Mouse (Mus musculus) E14TG2a.4 (cell line): ENCODE results near the gene Hist1h4i.
"Not testable (repeated sequence)": the region's sequence is repeated elsewhere in the genome, so short reads cannot be mapped to it uniquely, and the experiment has no call there.

ENCODE experiments used
- H3K27me3 ChIP-seq: 2 replicates; pipeline ENCODE4 v1.6.1; 2014; ENCODE audit warnings: low read length, control low read depth; ENCODE audit not compliant: insufficient read depth
- H3K36me3 ChIP-seq: 2 replicates; pipeline ENCODE4 v1.6.1; 2014; ENCODE audit warnings: low read length, control low read depth; ENCODE audit not compliant: insufficient read depth
- H3K4me1 ChIP-seq: replicated peaks from 2 replicates; pipeline ENCODE4 v1.6.1; 2014; ENCODE audit warnings: low read depth, low read length, control low read depth
- H3K4me3 ChIP-seq: replicated peaks from 2 replicates; pipeline ENCODE4 v1.5.1; 2014; ENCODE audit warnings: mild to moderate bottlenecking, low read length
- H3K9me3 ChIP-seq: 2 replicates; pipeline ENCODE4 v1.6.1; 2014; ENCODE audit warnings: low read length, control low read depth
- CTCF ChIP-seq: conservative IDR thresholded peaks from 2 replicates; pipeline ENCODE4 v1.5.1; 2014; ENCODE audit warnings: low read length
- NANOG ChIP-seq: IDR thresholded peaks from 2 replicates; pipeline ENCODE4 v1.6.1; 2014; ENCODE audit warnings: borderline replicate concordance, low read length, mixed read lengths
- POU5F1 ChIP-seq: IDR thresholded peaks from 2 replicates; pipeline ENCODE4 v1.6.1; 2014; ENCODE audit warnings: low read length, borderline replicate concordance

Hist1h4i gene

DNA sequence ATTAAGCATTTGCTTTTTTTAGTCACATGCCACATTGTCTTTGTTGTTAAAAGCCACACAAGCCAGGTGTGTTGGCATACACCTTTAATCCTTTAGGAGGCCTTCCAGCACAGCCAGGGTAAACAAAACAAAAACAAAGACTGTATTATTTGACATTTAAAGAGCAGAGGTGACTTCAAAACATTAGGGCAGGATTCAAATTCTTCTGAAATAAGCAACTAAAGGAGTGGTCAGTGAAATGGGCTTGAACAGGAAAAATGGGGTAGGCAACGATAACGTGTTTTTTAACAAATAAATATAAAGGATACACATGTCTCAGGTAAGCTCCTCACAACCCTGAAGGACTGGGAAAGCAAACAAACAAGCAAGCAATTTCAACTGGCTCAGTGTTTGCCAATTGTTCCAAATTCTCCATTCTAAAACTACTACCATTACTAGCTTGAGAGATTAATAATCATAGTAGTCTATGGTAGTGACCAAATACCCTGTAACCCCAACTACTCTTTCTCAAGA is 1.2 kb downstream of the Hist1h4i start:
- no peak for TF ChIP-seq NANOG
- no peak for TF ChIP-seq POU5F1
- no peak for TF ChIP-seq CTCF
- no peaks in the 10 kb centered on the region for H3K27me3 ChIP-seq
- no peaks in the 10 kb centered on the region for H3K9me3 ChIP-seq
- H3K4me3 ChIP-seq = peak overlapping the region; percentile 80
- H3K4me1 ChIP-seq = peaks cover 46% of the 10 kb centered on the region
- H3K36me3 ChIP-seq = no peaks in the 10 kb centered on the region

DNA sequence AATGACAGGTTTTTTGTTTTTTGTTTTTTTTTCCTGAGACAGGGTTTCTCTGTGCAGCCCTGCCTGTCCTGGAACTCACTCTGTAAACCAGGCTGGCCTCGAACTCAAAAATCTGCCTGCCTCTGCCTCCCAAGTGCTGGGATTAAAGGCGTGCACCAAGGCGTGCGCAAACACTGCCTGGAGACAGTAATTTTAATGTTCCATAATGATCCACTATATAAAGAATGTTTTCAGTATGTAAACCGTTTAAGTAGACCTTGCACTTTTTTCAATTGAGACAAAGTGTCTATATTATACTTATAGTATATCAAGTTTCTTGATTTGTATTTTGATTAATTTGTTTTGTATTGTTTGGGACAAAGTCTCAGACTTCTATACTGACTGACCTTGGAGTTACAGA is 1.8 kb downstream of the Hist1h4i start:
- Histone ChIP-seq H3K4me3 (peak overlapping the region; percentile 80), H3K36me3 (no peaks in the 10 kb centered on the region), H3K4me1 (peaks cover 41% of the 10 kb centered on the region), H3K9me3 (no peaks in the 10 kb centered on the region), H3K27me3 (no peaks in the 10 kb centered on the region)
- TF ChIP-seq NANOG = no peak
- TF ChIP-seq CTCF = no peak
- no peak for TF ChIP-seq POU5F1

DNA sequence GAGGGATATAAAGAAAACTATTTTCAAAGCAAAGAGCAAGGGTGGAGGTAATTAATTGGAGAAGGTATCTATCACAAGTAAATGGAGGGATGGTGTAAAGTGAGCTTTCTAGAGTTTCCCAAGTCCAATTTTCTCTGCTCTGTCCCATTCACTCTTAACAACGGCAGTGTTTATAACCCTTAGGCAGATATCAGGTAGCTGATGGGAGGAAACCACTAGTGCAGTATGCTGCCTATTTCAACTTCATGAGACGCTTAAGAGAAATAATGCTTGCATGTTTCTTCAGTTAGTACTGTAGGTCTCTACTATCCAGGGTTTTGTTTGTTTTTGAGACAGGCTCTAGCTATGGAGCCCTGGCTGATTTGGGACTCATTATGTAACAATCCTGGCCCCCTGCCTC is 3.7 kb downstream of the Hist1h4i start:
- Histone ChIP-seq H3K27me3 (no peaks in the 10 kb centered on the region), H3K4me3 (0 out of 2 replicates have a peak overlapping the region, but pooled peaks have one; percentile 67), H3K4me1 (peaks cover 50% of the 10 kb centered on the region), H3K9me3 (no peaks in the 10 kb centered on the region), H3K36me3 (no peaks in the 10 kb centered on the region)
- no peak for TF ChIP-seq NANOG
- no peak for TF ChIP-seq CTCF
- TF ChIP-seq POU5F1 = no peak

DNA sequence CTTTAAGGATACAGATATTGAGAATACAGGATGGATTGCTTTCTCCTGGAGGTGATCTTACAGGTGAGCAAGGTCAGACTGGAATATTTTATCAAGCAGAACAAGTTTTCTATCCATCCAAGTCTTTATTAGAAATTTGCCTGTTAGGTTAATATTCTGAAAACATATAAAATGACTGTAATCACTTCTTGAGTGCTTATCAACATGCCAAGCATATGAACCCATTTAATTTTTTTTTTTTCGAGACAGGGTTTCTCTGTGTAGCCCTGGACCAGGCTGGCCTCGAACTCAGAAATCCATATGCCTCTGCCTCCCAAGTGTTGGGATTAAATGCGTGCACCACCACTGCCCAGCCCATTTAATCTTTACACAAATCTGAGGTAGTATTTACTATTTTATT is 4.2 kb downstream of the Hist1h4i start:
- TF ChIP-seq NANOG (no peak), CTCF (no peak), POU5F1 (no peak)
- H3K4me3 ChIP-seq = peak overlapping the region; percentile 67
- H3K9me3 ChIP-seq = no peaks in the 10 kb centered on the region
- no peaks in the 10 kb centered on the region for H3K27me3 ChIP-seq
- peaks cover 50% of the 10 kb centered on the region for H3K4me1 ChIP-seq
- H3K36me3 ChIP-seq = no peaks in the 10 kb centered on the region

DNA sequence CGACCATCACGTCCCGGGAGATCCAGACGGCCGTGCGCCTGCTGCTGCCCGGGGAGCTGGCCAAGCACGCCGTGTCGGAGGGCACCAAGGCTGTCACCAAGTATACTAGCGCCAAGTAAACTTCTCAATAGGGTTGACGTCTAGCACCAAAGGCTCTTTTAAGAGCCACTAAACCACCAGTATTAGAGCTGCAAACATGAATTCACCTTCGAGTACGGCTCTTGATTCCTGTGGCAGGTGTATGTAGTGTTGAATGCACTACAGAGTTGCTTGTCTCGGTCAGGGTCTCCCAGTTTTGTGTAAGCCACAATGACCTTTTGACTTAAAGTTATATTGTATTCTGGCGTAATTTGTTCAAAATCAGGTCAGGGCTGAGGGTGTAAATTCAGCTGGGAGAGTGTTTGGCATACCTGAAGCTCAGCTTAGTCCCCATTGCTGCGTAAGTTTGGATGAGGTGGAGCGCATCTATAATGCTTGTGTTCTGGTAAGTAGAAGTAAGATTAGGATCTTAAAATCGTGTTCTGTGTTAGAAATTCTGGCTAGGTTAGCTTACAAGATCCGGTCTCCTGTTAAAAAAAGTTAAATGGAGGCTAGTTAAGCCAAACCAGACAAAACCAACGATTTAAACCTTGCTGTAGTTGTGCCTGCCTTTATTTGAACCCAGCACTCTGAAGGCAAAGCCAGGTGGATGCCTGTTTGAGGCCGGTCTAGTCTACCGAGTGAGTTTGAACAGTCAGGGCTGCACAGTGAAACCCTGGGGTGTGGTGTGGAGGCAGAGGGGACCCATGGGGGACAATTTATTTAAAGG is 4.8 kb downstream of the Hist1h4i start:
- Histone ChIP-seq H3K36me3 (0 out of 2 replicates have a peak, but pooled peaks cover under 1% of the 10 kb centered on the region), H3K4me3 (peak overlapping the region; percentile 67), H3K4me1 (peaks cover 50% of the 10 kb centered on the region), H3K27me3 (no peaks in the 10 kb centered on the region), H3K9me3 (no peaks in the 10 kb centered on the region)
- no peak for TF ChIP-seq NANOG

DNA sequence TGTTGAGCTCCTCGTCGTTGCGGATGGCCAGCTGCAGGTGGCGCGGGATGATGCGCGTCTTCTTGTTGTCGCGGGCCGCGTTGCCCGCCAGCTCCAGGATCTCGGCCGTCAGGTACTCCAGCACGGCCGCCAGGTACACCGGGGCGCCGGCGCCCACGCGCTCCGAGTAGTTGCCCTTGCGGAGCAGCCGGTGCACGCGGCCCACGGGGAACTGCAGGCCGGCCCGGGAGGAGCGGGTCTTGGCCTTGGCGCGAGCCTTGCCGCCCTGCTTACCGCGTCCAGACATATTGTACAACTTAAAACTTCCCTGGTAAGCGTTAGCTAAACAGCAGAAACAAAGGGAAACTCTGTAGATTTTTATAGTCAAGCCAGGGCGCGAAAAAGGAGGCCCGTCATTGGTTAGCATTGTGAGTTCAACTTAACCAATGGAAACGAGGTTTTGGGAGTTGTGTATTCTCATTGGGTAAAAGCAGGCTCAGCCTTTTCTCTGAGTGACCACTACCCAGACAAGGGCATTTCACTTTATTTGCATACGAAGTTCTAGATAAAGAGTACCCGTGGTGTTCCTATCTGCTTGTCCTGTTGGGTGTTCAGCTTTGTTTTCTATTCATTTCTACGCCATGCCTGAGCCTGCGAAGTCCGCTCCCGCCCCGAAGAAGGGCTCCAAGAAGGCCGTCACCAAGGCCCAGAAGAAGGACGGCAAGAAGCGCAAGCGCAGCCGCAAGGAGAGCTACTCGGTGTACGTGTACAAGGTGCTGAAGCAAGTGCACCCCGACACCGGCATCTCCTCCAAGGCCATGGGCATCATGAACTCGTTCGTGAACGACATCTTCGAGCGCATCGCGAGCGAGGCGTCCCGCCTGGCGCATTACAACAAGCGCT is 5.7 kb downstream of the Hist1h4i start, which contains the start of the genes Hist1h2ah and Hist1h2bk:
TSS of gene Hist1h2ah (minus strand) at position 302 of the 882 bp plus-strand sequence.
TSS of gene Hist1h2bk (plus strand) at position 604 of the 882 bp plus-strand sequence.
- peaks cover 56% of the 10 kb centered on the region for H3K4me1 ChIP-seq
- not testable (repeated sequence) for H3K9me3 ChIP-seq, H3K36me3 ChIP-seq, H3K27me3 ChIP-seq
- peak within 1 kb of the TSS; percentile 77 for H3K4me3 ChIP-seq

DNA sequence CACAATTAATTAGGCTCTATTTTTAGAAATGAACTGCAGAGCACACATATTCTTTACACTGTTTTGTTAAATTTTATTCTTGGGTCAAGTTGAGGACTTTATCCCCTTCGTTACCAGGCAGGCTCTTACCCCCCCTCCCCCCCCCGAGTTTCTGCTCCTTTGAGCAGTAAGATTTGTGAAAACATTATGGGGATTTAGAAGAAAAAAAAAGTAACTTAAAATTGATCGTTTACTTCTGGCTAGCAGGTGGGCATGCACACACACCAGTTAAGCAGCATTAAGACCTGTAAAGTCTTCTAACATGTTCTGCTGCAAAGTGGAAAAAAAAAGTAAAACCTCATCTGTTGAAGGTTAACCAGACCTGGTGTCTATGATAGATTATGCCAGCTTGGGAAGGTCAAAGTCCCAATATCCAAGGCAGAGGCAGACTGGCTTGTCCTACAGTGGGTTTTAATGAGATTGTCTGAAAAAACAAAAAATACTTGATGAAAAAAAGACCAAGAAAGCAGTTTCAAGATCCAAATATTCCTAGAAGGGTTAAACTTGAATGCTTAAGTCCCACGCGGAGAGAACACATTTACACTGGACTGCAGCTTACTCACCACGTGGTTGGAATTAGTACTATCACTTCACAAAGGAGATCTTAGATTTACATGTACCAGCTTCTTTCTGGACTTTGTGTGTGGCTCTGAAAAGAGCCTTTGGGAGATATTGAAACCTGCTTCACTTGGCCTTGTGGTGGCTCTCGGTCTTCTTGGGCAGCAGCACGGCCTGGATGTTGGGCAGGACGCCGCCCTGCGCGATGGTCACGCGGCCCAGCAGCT is 6.5 kb downstream of the Hist1h4i start:
- Histone ChIP-seq H3K4me1 (peaks cover 55% of the 10 kb centered on the region), H3K36me3 (0 out of 2 replicates have a peak, but pooled peaks cover 3% of the 10 kb centered on the region), H3K4me3 (peak overlapping the region; percentile 77), H3K9me3 (no peaks in the 10 kb centered on the region), H3K27me3 (no peaks in the 10 kb centered on the region)
- TF ChIP-seq CTCF (no peak), NANOG (no peak), POU5F1 (no peak)

DNA sequence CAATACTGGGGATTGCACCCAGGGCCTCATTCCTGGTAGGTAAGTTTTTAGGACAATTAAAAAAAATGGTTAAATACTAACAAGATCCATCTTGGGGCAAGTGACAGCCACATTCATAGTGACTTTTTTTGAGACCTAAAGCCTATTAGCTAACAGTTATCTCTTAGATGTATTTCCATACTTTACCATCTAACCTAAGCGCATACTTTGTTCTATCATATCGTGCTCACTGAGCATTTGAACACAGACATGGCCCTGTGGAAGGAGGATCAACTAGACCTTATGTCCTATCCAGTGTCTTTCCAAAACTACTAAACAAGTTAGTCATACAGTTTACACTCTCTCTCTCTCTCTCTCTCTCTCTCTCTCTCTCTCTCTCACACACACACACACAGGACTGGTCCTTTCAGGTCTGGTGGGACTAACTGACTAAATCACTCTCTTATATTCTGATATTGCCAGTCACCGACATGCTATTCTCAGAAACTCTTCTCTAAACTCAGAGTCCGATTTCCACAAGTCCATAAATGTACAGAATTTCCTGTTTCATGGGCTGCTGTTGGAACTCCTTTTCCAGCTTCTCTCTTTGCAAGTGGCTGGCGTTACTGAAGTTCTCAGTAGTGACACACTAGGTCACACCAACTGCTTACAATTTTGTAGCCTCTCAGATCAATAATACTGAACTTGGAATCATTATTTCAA is 7.3 kb downstream of the Hist1h4i start:
- Histone ChIP-seq H3K4me1 (peaks cover 54% of the 10 kb centered on the region), H3K4me3 (peak overlapping the region; percentile 77), H3K36me3 (0 out of 2 replicates have a peak, but pooled peaks cover 3% of the 10 kb centered on the region), H3K27me3 (no peaks in the 10 kb centered on the region), H3K9me3 (no peaks in the 10 kb centered on the region)
- TF ChIP-seq POU5F1 = no peak
- TF ChIP-seq NANOG = no peak
